Comparison of ENCODE assay signal across 18 mouse cellular contexts in genomic region chr7:134491326-134491725, GRCm38 (mm10).
DNase-seq lines count a peak whose midpoint lies in the region.
"Had no signal": no experiment of that assay in that cellular context is flagged by ENCODE, and none has a peak within 500 bp of the region (broad histone marks: within the 10 kb centered on the region; RNA-seq: fewer than 3 reads in every experiment).

No protein-coding gene starts in this region.

- intact Hi-C loops in left cerebral cortex, postnatal 10 days (cut with DNase I): no loop called here

- DNase-seq in cerebellum, adult 9-11 months: peak; percentile 16
- no peak for DNase-seq in cerebellum, adult 8-10 months
- peak; percentile 45 for DNase-seq in left cerebral cortex, adult 11 months (ENCODE audit: low spot score)
- no peak for DNase-seq in left cerebral cortex, postnatal 10 days (ENCODE audit: extremely low spot score in 1 of 2, low spot score in 2 of 2)
- DNase-seq in layer of hippocampus, adult 9-10 months (ENCODE audit: low spot score): peak; percentile 20
- DNase-seq in telencephalon, adult 2 months (ENCODE audit: low read depth, low spot score): peak; percentile 69
- no peak for DNase-seq in adrenal gland, adult 8-10 months
- DNase-seq: adrenal gland, postnatal 25 days; cerebellum, postnatal 36 days; embryo, embryonic 11 days; gastrocnemius, adult 2 months; heart, postnatal 10 days; kidney, adult 18-20 months; kidney, postnatal 25 days; liver, embryonic 13.5 days; lung, adult 18-20 months; right cerebral cortex, postnatal 14 days; thymus, postnatal 14 days had no signal

Comparison
In these comparisons a context has a peak if more than half of its experiments do, and no peak if none do; other contexts are left out.
1. DNase-seq: peak in cerebellum, adult 9-11 months (single experiment), left cerebral cortex, adult 11 months (single experiment), layer of hippocampus, adult 9-10 months (single experiment) and telencephalon, adult 2 months (single experiment); none in cerebellum, adult 8-10 months (single experiment), left cerebral cortex, postnatal 10 days (0 of 2) and adrenal gland, adult 8-10 months (single experiment).